Mouse (Mus musculus) liver, embryonic 15.5 days (tissue): Measurements from ENCODE around the gene Rfesd. TPM values are rescaled to one million over a fixed set of nuclear protein-coding genes. Genes with fewer than 3 reads are reported as not detected.
A peak's percentile ranks its signal among the peaks of the same experiment; 100 is the strongest.

Experiments used
- ATAC-seq: fragments of 200-750 bp; cut with Nextera tagmentation; 2 replicates; pipeline ENCODE4 v1.8.0; 2017; ENCODE audit warnings: moderate number of reproducible peaks, mild to moderate bottlenecking, moderate library complexity; ENCODE audit not compliant: insufficient read depth
- H3K27ac ChIP-seq: fragments of 300-500 bp; sonication (generic); replicated peaks from 2 replicates; pipeline ENCODE4 v1.5.1; 2015; ENCODE audit warnings: mild to moderate bottlenecking, inconsistent platforms
- H3K27me3 ChIP-seq: fragments of 300-500 bp; sonication (generic); 2 replicates; pipeline ENCODE4 v1.6.1; 2015; ENCODE audit warnings: mild to moderate bottlenecking, inconsistent platforms
- H3K36me3 ChIP-seq: fragments of 300-500 bp; sonication (generic); replicated peaks from 2 replicates; pipeline ENCODE4 v1.6.1; 2015; ENCODE audit warnings: moderate library complexity, mild to moderate bottlenecking, inconsistent platforms
- H3K4me1 ChIP-seq: fragments of 300-500 bp; sonication (generic); replicated peaks from 2 replicates; pipeline ENCODE4 v1.6.1; 2015; ENCODE audit warnings: inconsistent platforms
- H3K4me2 ChIP-seq: fragments of 300-500 bp; sonication (generic); 2 replicates; pipeline ENCODE4 v1.6.1; 2015; ENCODE audit warnings: moderate library complexity, mild to moderate bottlenecking, inconsistent platforms
- H3K4me3 ChIP-seq: fragments of 300-500 bp; sonication (generic); replicated peaks from 2 replicates; pipeline ENCODE4 v1.5.1; 2015; ENCODE audit warnings: mild to moderate bottlenecking, inconsistent platforms
- H3K9ac ChIP-seq: fragments of 300-500 bp; sonication (generic); 2 replicates; pipeline ENCODE4 v1.6.1; 2015; ENCODE audit warnings: moderate library complexity, mild to moderate bottlenecking, inconsistent platforms
- H3K9me3 ChIP-seq: fragments of 300-500 bp; sonication (generic); replicated peaks from 2 replicates; pipeline ENCODE4 v1.6.1; 2016; ENCODE audit warnings: inconsistent platforms
- WGBS: fragments of 180-500 bp; shearing (Covaris S2); methylation state at CpG from one replicate; pipeline ENCODE4 v1.1.7; 2015; ENCODE audit warnings: mixed read lengths; ENCODE audit not compliant: insufficient replicate concordance; 5-methylcytosine and 5-hydroxymethylcytosine counted together
- polyA plus RNA-seq: library from polyadenylated mRNA; unstranded; fragments of >200 nt; fragmentation: Nextera tagmentation; extraction: Ambion mirVana; gene quantifications from 2 replicates; pipeline ENCODE4 v1.2.1, GENCODE M21; 2015

Rfesd gene
- polyA plus RNA-seq, 1 experiment from 2014 or later: 144 TPM

DNA sequence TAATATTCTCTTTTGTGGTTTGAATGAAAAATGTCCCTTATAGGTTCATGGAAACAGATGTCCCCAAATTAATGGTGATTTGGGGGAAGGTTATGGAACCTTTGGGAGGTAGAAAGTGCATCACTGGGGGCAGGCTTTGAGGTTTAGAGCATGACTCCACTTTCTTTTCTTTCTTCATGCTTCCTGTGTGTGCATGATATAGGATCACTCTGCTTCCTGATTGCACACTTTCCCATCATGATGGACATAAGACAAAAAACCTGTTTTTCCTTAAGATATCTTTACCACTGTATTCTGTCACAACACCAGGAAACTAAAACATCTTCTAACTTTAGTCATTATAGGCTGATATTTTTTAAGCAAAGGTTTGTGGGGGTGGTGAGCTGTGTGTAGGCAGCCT is 26.5 kb upstream of the Rfesd start:
- H3K36me3 ChIP-seq: no peaks in the 10 kb centered on the region
- no peaks in the 10 kb centered on the region for H3K9me3 ChIP-seq
- no peak overlapping the region for H3K9ac ChIP-seq
- no peaks in the 10 kb centered on the region for H3K4me1 ChIP-seq
- no peak overlapping the region for H3K4me3 ChIP-seq
- no peak overlapping the region for H3K4me2 ChIP-seq
- H3K27me3 ChIP-seq: no peaks in the 10 kb centered on the region
- no peak overlapping the region for H3K27ac ChIP-seq
- ATAC-seq: no peak

DNA sequence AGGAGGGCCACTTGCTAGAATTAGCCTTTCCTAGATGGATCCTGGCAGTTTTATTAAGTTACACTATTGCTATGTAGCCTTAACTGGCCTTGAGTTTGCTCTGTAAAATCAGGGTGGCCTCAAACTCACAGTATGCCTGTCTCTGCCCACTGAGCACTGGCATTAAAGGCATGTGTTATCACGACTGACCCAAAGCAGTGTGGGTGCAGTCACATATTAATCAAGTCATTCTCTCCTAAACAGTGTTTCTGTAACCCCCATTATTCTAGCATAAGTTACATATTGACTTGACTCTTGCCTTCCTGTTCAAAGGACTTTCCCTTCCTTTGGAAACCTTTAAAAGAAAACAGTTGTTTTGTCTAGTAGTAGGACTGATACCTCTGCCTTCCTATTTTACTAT is 23.9 kb upstream of the Rfesd start:
- WGBS: 41% methylated on average over 1 of the region's 1 CpGs
- no peaks in the 10 kb centered on the region for H3K9me3 ChIP-seq
- no peaks in the 10 kb centered on the region for H3K36me3 ChIP-seq
- H3K9ac ChIP-seq: no peak overlapping the region
- no peak overlapping the region for H3K4me3 ChIP-seq
- no peak for ATAC-seq
- H3K4me2 ChIP-seq: no peak overlapping the region
- no peaks in the 10 kb centered on the region for H3K27me3 ChIP-seq
- no peaks in the 10 kb centered on the region for H3K4me1 ChIP-seq
- no peak overlapping the region for H3K27ac ChIP-seq

DNA sequence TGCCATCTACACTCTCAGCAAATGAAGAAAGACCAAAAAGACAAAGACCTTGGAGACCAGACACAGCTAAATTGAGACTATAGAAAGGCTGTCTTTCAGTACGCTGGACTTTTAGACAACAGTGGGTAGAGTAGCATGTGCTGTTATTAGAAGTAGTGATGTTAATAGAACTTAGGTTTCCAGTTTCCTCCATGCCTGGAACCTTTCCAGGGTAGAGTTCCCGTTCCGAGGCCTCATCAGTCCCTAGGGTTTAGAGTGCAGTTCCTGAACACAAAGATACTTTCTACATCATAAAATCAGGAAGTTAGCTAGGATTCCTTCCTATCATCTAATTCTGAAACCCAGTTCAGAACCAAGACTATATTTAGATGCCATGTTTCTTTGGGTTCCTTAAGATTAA is 6.1 kb upstream of the Rfesd start:
- ATAC-seq: no peak
- H3K27ac ChIP-seq: no peak overlapping the region
- H3K4me1 ChIP-seq: peaks cover 5% of the 10 kb centered on the region; the same call in 1 of the 2 replicates
- H3K4me2 ChIP-seq: no peak overlapping the region
- no peak overlapping the region for H3K9ac ChIP-seq
- peaks cover 4% of the 10 kb centered on the region; the same call in 1 of the 2 replicates for H3K27me3 ChIP-seq
- H3K4me3 ChIP-seq: no peak overlapping the region
- H3K9me3 ChIP-seq: no peaks in the 10 kb centered on the region
- no peaks in the 10 kb centered on the region for H3K36me3 ChIP-seq
- 71% methylated on average over 3 of the region's 3 CpGs for WGBS

DNA sequence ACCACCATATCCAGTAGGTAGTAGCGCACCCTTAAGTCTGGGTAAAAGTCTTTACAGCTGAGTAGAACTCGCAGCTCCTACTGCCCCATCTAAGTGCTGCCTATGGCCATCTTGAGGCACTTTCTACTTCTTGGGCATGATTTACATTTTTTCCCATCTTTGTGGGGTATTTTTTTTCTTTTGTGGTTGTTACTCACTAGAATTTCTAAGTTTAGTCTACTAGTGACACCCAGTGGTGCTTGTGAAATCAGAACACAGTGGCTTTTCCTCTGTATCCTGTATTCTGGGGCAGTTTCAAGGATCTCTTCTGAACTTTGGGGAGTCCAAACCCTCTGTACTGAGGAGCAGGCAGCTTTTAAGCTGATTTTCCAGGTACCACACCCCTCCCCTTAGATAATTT is 3.3 kb upstream of the Rfesd start:
- 0 out of 2 replicates have a peak, but pooled peaks cover 4% of the 10 kb centered on the region for H3K27me3 ChIP-seq
- H3K9me3 ChIP-seq: no peaks in the 10 kb centered on the region
- WGBS: 80% methylated on average over 2 of the region's 2 CpGs
- H3K4me2 ChIP-seq: no peak overlapping the region
- ATAC-seq: no peak
- no peak overlapping the region for H3K27ac ChIP-seq
- no peaks in the 10 kb centered on the region for H3K36me3 ChIP-seq
- H3K4me1 ChIP-seq: peaks cover 14% of the 10 kb centered on the region
- H3K9ac ChIP-seq: no peak overlapping the region
- H3K4me3 ChIP-seq: no peak overlapping the region

GRCm38 (mm10) chr13:76018844-76019400 is 403 bp upstream of the Rfesd start:
- H3K9me3 ChIP-seq: no peaks in the 10 kb centered on the region
- H3K4me1 ChIP-seq: peaks cover 16% of the 10 kb centered on the region
- H3K27ac ChIP-seq: peak overlapping the region; percentile 94
- H3K27me3 ChIP-seq: 0 out of 2 replicates have a peak, but pooled peaks cover 4% of the 10 kb centered on the region
- peak overlapping the region; percentile 77 for H3K4me3 ChIP-seq
- 29% methylated on average over 5 of the region's 5 CpGs for WGBS
- ATAC-seq: 0 out of 2 replicates have a peak, but pooled peaks have one; percentile 9
- H3K36me3 ChIP-seq: no peaks in the 10 kb centered on the region
- peak overlapping the region; percentile 73 for H3K4me2 ChIP-seq
- peak overlapping the region; percentile 81; the same call in 1 of the 2 replicates for H3K9ac ChIP-seq

DNA sequence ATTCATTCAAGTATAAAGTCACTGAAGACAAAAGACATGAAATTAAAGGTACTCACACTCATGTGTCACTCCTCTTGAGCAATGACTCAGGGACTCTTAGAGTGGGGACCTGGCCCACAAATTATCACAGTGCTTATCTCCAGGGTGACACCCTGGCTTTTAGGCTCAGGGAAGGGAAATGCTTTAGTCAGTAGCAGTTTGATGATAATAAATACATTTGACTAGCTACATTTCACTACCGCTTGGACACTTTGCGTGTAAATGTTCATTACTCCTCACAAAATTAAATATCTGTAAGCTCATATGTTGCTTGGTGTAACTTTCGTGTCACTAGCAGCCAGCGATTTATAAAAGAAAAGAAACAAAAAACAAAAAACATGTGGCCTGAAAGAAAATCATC is 1.1 kb downstream of the Rfesd start:
- Histone ChIP-seq H3K36me3 (peaks cover 5% of the 10 kb centered on the region), H3K4me1 (peaks cover 26% of the 10 kb centered on the region), H3K27ac (peak overlapping the region; percentile 94), H3K9ac (peak overlapping the region; percentile 81), H3K27me3 (no peaks in the 10 kb centered on the region), H3K9me3 (no peaks in the 10 kb centered on the region), H3K4me3 (peak overlapping the region; percentile 77), H3K4me2 (peak overlapping the region; percentile 73)
- 14% methylated on average over 4 of the region's 4 CpGs for WGBS
- peak; percentile 80 for ATAC-seq

DNA sequence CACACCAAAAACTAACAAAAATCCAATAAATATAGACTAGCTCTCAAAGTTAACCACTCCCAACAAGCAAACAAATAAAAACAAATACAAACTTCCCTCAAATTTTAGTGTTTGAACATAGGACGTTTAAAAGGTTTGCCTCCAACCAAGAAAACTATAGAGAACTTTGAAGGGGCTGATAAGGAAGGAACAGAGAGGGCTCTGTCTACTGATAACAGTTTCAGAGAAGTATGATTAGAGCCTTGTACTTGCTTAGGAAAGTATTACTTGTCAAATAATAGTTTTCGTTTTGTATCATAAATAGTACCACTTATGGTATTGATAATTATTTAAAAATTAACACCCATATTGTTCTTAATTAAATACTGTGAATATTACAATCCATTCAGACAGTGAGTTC is 4.0 kb downstream of the Rfesd start:
- Histone ChIP-seq H3K4me1 (peaks cover 38% of the 10 kb centered on the region), H3K4me2 (peak overlapping the region; percentile 48), H3K36me3 (peaks cover 7% of the 10 kb centered on the region), H3K27ac (no peak overlapping the region), H3K9me3 (no peaks in the 10 kb centered on the region), H3K27me3 (no peaks in the 10 kb centered on the region), H3K9ac (no peak overlapping the region), H3K4me3 (peak overlapping the region; percentile 37)
- 12% methylated on average over 2 of the region's 2 CpGs for WGBS
- no peak for ATAC-seq

- peaks cover 10% of the 10 kb centered on the region for H3K4me1 ChIP-seq
- H3K9ac ChIP-seq: no peak overlapping the region
- H3K4me2 ChIP-seq: no peak overlapping the region
- H3K36me3 ChIP-seq: peaks cover 47% of the 10 kb centered on the region
- H3K27me3 ChIP-seq: no peaks in the 10 kb centered on the region
- H3K4me3 ChIP-seq: no peak overlapping the region
- peak; percentile 58 for ATAC-seq
- WGBS: 15% methylated on average over 3 of the region's 3 CpGs
- no peaks in the 10 kb centered on the region for H3K9me3 ChIP-seq
- no peak overlapping the region for H3K27ac ChIP-seq
These were observed 15.2 kb downstream of the Rfesd start for GRCm38 (mm10) chr13:76003272-76003671.

DNA sequence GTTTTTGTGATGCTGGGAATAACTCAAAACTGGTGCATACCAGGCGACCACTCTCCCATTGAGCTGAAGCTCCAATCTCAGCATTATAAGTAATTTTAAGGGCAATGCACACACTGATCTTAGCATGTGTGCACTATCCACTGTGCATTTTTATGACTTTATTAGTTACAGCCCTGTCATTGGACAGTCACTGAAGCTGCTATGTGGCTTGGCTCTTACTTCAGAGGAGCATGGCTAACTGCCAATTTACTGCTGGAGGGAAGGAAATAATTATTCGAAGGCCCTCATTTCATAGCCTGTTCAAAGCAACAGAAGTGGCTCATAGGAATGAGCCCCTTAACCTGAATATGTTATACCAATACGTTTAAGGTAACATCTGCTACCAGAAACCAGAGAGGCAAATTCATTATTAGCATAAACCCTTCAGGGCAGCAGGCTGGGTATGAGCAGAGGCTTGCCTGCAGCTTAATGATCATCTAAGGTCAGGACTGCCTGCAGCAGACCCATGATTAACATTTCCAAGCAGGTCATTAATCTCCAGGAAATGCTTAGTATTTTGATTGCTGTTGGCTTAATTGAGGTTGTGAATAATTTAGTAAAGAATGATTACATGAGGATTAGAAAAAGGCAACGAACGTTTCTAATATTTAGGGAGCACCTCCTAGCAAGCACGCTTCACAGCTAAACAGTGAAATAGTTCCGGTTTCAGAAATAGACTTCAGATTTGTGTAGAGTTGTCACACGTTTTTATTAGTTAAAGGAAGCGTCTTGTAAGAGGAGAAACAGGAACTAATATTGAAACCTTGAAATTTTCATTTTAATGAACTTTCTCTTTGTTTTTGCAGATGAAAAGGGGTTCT is 26.1 kb downstream of the Rfesd start:
- H3K9me3 ChIP-seq: no peaks in the 10 kb centered on the region
- no peak overlapping the region for H3K4me2 ChIP-seq
- no peak for ATAC-seq
- H3K9ac ChIP-seq: no peak overlapping the region
- H3K4me1 ChIP-seq: 0 out of 2 replicates have a peak, but pooled peaks cover 4% of the 10 kb centered on the region
- 49% methylated on average over 9 of the region's 9 CpGs for WGBS
- no peak overlapping the region for H3K27ac ChIP-seq
- no peaks in the 10 kb centered on the region for H3K27me3 ChIP-seq
- H3K36me3 ChIP-seq: no peaks in the 10 kb centered on the region
- H3K4me3 ChIP-seq: no peak overlapping the region

GRCm38 (mm10) chr13:75988096-75988495 is 30.4 kb downstream of the Rfesd start:
- 0 out of 2 replicates have a peak, but pooled peaks cover 4% of the 10 kb centered on the region for H3K4me1 ChIP-seq
- no peak overlapping the region for H3K9ac ChIP-seq
- no peak overlapping the region for H3K4me2 ChIP-seq
- no peaks in the 10 kb centered on the region for H3K9me3 ChIP-seq
- H3K27ac ChIP-seq: no peak overlapping the region
- H3K27me3 ChIP-seq: no peaks in the 10 kb centered on the region
- 62% methylated on average over 1 of the region's 1 CpGs for WGBS
- no peak for ATAC-seq
- H3K36me3 ChIP-seq: no peaks in the 10 kb centered on the region
- H3K4me3 ChIP-seq: no peak overlapping the region

DNA sequence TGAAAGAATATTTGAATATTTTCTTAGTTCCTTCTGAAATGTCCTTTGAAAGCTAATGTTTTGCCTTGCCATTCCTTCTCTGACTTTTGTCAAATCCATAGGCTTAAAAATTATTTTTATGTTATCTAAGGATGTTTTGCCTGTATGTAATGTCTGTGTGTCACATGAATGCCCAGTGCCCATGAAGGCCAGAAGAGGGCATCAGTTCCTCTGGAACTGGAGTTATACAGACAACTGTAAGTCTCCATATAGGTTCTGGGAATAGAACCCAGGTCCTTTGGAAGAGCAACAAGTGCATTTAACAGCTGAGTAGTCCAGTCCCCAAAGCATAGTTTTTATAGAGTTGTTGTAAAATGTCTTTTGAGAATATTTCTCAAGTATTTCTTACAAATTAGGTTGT is 36.6 kb downstream of the Rfesd start:
- no peak overlapping the region for H3K4me2 ChIP-seq
- ATAC-seq: no peak
- H3K9ac ChIP-seq: no peak overlapping the region
- H3K36me3 ChIP-seq: no peaks in the 10 kb centered on the region
- H3K9me3 ChIP-seq: no peaks in the 10 kb centered on the region
- H3K4me3 ChIP-seq: no peak overlapping the region
- H3K4me1 ChIP-seq: no peaks in the 10 kb centered on the region
- no peak overlapping the region for H3K27ac ChIP-seq
- no peaks in the 10 kb centered on the region for H3K27me3 ChIP-seq
